Mouse (Mus musculus) bone marrow, adult 2 months (tissue): ENCODE results near the gene Mepe. TPM values are rescaled to one million over a fixed set of nuclear protein-coding genes. Genes with fewer than 3 reads are reported as not detected.

Source experiments
- H3K27ac ChIP-seq: fragments of 200-500 bp; 2 replicates; pipeline ENCODE4 v1.5.1; 2012; ENCODE audit warnings: low read depth, mild to moderate bottlenecking, control low read depth, inconsistent platforms, low read length; ENCODE audit not compliant: control insufficient read depth, poor library complexity, insufficient read depth
- H3K4me1 ChIP-seq: fragments of 200-500 bp; 2 replicates; pipeline ENCODE4 v1.6.1; 2011; ENCODE audit warnings: low read length; ENCODE audit not compliant: control insufficient read depth, insufficient read depth
- H3K4me3 ChIP-seq: fragments of 200-500 bp; replicated peaks from 2 replicates; pipeline ENCODE3; 2011; ENCODE audit warnings: mild to moderate bottlenecking, low read depth, low read length, control low read depth; ENCODE audit not compliant: control insufficient read depth
- CTCF ChIP-seq: fragments of 200-500 bp; IDR thresholded peaks from 2 replicates; pipeline ENCODE4 v1.5.1; 2011; ENCODE audit warnings: low read length, control low read depth; ENCODE audit not compliant: control insufficient read depth, insufficient read depth
- POLR2A ChIP-seq: fragments of 200-500 bp; IDR thresholded peaks from 2 replicates; pipeline ENCODE4 v1.6.1; 2011; ENCODE audit warnings: low read depth, mild to moderate bottlenecking, control low read depth, low read length, borderline replicate concordance; ENCODE audit not compliant: control insufficient read depth
- WGBS: fragments of 180-500 bp; shearing (Covaris S2); methylation state at CpG from one replicate; pipeline ENCODE4 v1.1.7; 2018; 5-methylcytosine and 5-hydroxymethylcytosine counted together
- polyA plus RNA-seq: library from polyadenylated mRNA; stranded (reverse); fragments of >200 nt; gene quantifications from 2 replicates; pipeline ENCODE4 v1.2.4, GENCODE M21; 2011; ENCODE audit warnings: low replicate concordance; ENCODE audit not compliant: missing spikeins, insufficient read depth, insufficient read length

Mepe gene
- polyA plus RNA-seq, 1 experiment: not detected

DNA sequence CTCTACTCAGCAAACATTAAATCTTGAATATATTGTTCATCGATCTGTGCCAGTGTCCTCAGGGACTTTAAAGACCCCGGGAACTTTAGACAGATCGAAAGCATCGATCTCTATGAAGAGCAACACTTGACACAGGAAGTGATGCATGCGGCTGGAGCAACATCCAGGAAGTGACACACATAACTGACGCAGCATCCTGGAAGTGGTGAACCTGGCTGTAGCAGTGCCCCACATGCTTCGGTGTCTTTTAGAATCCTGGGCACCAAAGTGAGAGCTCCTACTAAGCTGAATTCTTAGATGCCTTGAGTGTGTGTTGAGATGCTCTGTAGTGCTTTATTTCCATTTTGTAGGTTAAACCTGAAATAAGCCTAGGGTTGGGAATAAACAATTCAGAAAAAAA lies 59.4 kb downstream of the Mepe start:
- peaks cover 3% of the 10 kb centered on the region for H3K4me1 ChIP-seq
- WGBS: 63% methylated on average over 7 of the region's 7 CpGs
- H3K4me3 ChIP-seq: no peak overlapping the region
- H3K27ac ChIP-seq: no peak overlapping the region
- TF ChIP-seq POLR2A: no peak
- no peak for TF ChIP-seq CTCF

DNA sequence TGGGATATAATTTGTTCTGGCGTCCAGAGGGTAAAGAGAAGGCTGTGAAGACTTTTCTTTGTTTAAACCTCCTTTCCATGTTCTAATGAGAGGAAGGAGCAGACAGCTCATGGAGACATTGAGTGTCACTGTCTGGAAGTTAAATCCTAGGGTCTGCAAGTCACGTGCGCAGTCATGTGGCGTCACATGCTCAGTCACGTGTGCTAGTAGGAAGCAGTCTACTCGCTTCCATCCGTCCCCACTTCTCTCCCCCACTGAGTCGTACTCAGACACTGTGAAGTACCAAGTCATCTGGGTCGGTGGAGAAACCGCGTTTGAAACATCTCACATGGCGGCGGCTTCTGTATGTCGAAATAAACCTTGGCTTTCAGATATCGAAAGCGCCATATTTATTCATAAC lies 60.4 kb downstream of the Mepe start:
- no peak overlapping the region for H3K4me3 ChIP-seq
- peaks cover 3% of the 10 kb centered on the region for H3K4me1 ChIP-seq
- TF ChIP-seq POLR2A: no peak
- no peak for TF ChIP-seq CTCF
- 90% methylated on average over 16 of the region's 16 CpGs for WGBS
- no peak overlapping the region for H3K27ac ChIP-seq

DNA sequence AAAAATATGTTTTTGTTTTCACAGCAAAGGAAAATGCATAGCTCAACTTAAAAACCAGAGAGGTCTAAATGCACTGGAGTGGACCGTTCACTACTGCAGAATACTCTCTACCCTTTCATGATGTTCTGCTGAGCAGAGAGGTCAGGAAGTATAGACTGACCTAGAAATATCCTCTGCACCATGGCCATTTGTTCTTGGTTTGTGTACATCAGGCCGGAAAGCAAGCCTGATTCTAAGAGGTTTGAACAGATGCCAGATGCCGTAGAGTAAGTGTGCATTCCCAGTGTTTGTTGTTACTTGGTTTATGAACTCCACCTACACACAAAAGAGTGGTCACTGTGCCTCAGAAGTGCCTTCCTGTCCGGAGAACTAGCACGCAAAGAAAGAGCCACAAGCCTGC lies 61.8 kb downstream of the Mepe start:
- Histone ChIP-seq H3K4me1 (peaks cover 1% of the 10 kb centered on the region), H3K4me3 (no peak overlapping the region), H3K27ac (no peak overlapping the region)
- TF ChIP-seq CTCF: no peak
- no peak for TF ChIP-seq POLR2A
- WGBS: 79% methylated on average over 5 of the region's 5 CpGs

Other genes with a start within 250 kb of the Mepe start
- not detected in 2 replicates for gene Gm17660, start 247.7 kb upstream of the Mepe start, polyA plus RNA-seq
- 3.8 and 4.8 TPM in 2 replicates for gene Sparcl1, start 211.6 kb upstream of the Mepe start, polyA plus RNA-seq
- not detected in 2 replicates for gene Dspp, start 154.6 kb upstream of the Mepe start, polyA plus RNA-seq
- gene Dmp1, start 122.7 kb upstream of the Mepe start, polyA plus RNA-seq: 1.3 TPM in 1 of 2 replicates, not detected in the other
- 63.2 and 88.6 TPM in 2 replicates for gene Ibsp, start 26.2 kb upstream of the Mepe start, polyA plus RNA-seq
- 43.4 and 344 TPM in 2 replicates for gene Spp1, start 109.8 kb downstream of the Mepe start, polyA plus RNA-seq
- 1.5 and 3.3 TPM in 2 replicates for gene Pkd2, start 134.1 kb downstream of the Mepe start, polyA plus RNA-seq
- gene BC005561, start 183.0 kb downstream of the Mepe start, polyA plus RNA-seq: 3.3 and 7.6 TPM in 2 replicates